Mouse (Mus musculus) intestine, embryonic 16.5 days (tissue): ENCODE results near the gene Zfp958. TPM values are rescaled to one million over a fixed set of nuclear protein-coding genes. Genes with fewer than 3 reads are reported as not detected.
"Not testable (repeated sequence)": the region's sequence is repeated elsewhere in the genome, so short reads cannot be mapped to it uniquely, and the experiment has no call there.

Source experiments
- ATAC-seq: fragments of 200-750 bp; cut with Nextera tagmentation; 2 replicates; pipeline ENCODE4 v1.8.0; 2017; ENCODE audit warnings: moderate TSS enrichment, moderate library complexity
- H3K27ac ChIP-seq: fragments of 300-500 bp; sonication (generic); 2 replicates; pipeline ENCODE4 v1.5.1; 2014; ENCODE audit warnings: mild to moderate bottlenecking, low read length
- H3K27me3 ChIP-seq: fragments of 300-500 bp; sonication (generic); replicated peaks from 2 replicates; pipeline ENCODE4 v1.6.1; 2014; ENCODE audit warnings: low read length, control low read depth, mixed read lengths; ENCODE audit not compliant: control insufficient read depth, insufficient read depth
- H3K36me3 ChIP-seq: fragments of 300-500 bp; sonication (generic); 2 replicates; pipeline ENCODE4 v1.6.1; 2014; ENCODE audit warnings: low read length, control low read depth; ENCODE audit not compliant: control insufficient read depth, insufficient read depth
- H3K4me1 ChIP-seq: fragments of 300-500 bp; sonication (generic); 2 replicates; pipeline ENCODE4 v1.6.1; 2014; ENCODE audit warnings: low read length, control low read depth, mixed read lengths; ENCODE audit not compliant: control insufficient read depth, insufficient read depth
- H3K4me2 ChIP-seq: fragments of 300-500 bp; sonication (generic); 2 replicates; pipeline ENCODE4 v1.6.1; 2014; ENCODE audit warnings: low read depth, low read length, control low read depth
- H3K4me3 ChIP-seq: fragments of 300-500 bp; sonication (generic); 2 replicates; pipeline ENCODE4 v1.5.1; 2014; ENCODE audit warnings: mild to moderate bottlenecking, low read length
- H3K9ac ChIP-seq: fragments of 300-500 bp; sonication (generic); 2 replicates; pipeline ENCODE4 v1.6.1; 2014; ENCODE audit warnings: low read depth, low read length
- H3K9me3 ChIP-seq: fragments of 300-500 bp; sonication (generic); 2 replicates; pipeline ENCODE4 v1.6.1; 2016; ENCODE audit warnings: low read length, control low read depth; ENCODE audit not compliant: control insufficient read depth
- WGBS: fragments of 180-500 bp; shearing (Covaris S2); extraction: QIAGEN DNeasy Blood & Tissue Kit; methylation state at CpG from one replicate; pipeline ENCODE4 v1.1.7; 2014; 5-methylcytosine and 5-hydroxymethylcytosine counted together
- polyA plus RNA-seq: library from polyadenylated mRNA; unstranded; fragments of >200 nt; fragmentation: Nextera tagmentation; extraction: Ambion mirVana; gene quantifications from 2 replicates; pipeline ENCODE4 v1.2.1, GENCODE M21; 2015

The Zfp958 gene
- polyA plus RNA-seq: 10.9 and 11.1 TPM in 2 replicates

DNA sequence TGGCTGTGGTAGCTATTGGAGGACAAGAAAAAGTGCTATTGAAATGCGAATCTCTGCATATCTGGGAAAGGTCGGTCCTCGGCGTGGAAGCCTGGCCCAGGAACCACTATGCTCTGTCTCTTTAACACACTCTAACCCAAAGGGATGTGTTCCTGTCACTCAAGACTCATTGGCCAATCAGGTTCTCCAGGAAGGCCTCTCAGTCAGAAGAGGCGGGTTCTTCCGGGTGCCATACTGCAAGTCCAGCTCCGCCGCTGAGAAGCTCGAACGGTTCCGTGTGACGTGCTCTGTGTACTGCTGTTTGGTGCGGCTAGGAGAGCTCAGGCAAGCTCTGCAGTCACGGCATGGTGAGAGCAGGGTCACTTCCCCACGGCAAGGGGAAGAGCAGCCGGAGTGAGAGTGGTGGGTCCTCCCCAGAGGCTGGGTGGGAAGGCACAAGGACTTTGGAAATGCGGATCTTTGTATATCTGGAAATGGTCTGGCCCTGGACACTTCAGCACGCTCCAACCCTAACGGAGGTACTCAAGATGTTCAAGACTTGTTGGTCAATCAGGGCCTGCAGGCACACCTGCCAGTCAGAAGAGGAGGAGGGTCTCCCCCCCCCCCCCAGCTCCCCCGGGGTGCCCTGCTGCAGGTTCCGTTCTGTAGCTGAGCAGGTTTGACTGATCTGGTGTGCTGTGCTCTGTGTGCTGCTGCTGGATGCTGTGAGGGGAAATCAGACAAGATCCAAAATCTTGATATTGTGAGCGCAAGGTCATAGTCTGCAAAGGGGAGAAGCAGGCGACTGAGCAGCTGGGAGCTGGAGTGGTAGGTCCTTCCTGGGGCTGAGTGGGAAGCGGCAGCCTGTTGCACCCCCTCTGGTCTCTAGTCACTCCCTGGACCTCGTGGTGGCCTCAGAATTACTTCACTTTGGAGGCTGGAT lies at the start of gene Zfp958:
Gene Zfp958, plus strand, starts transcription at position 236 of the 922 bp plus-strand sequence.
- Histone ChIP-seq H3K27me3 (no peaks in the 10 kb centered on the region), H3K27ac (peak within 1 kb of the TSS; percentile 92), H3K4me2 (peak within 1 kb of the TSS; percentile 94), H3K4me3 (peak within 1 kb of the TSS; percentile 76), H3K9me3 (no peaks in the 10 kb centered on the region), H3K4me1 (no peaks in the 10 kb centered on the region), H3K9ac (peak within 1 kb of the TSS; percentile 84), H3K36me3 (no peaks in the 10 kb centered on the region)
- peak; percentile 100 for ATAC-seq
- WGBS: under 1% methylated on average over 25 of the region's 25 CpGs

DNA sequence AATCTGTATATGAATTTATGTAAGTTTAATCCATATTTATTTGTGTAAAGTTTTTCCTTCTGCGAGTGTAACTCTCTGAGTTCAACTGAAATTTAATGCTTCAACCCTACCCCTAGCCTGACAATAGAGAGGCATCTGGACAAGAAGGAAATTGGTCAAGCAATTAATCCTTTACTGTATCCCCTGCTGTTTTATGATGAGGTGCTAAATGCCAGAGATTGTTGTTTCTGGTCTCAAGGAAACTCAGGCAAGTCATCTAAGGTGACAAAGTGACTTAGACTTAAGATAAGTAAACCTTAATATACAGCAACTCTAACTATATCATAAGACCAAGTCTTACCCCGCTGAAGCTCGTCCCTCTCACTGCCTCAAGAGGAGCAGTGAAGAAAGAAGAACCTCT lies 31.0 kb upstream of the Zfp958 start:
- no peaks in the 10 kb centered on the region for H3K4me1 ChIP-seq
- H3K9ac ChIP-seq: no peak overlapping the region
- no peak for ATAC-seq
- no peak overlapping the region for H3K4me2 ChIP-seq
- no peak overlapping the region for H3K27ac ChIP-seq
- WGBS: 75% methylated on average over 3 of the region's 3 CpGs
- no peaks in the 10 kb centered on the region for H3K36me3 ChIP-seq
- no peak overlapping the region for H3K4me3 ChIP-seq
- no peaks in the 10 kb centered on the region for H3K27me3 ChIP-seq
- H3K9me3 ChIP-seq: no peaks in the 10 kb centered on the region

DNA sequence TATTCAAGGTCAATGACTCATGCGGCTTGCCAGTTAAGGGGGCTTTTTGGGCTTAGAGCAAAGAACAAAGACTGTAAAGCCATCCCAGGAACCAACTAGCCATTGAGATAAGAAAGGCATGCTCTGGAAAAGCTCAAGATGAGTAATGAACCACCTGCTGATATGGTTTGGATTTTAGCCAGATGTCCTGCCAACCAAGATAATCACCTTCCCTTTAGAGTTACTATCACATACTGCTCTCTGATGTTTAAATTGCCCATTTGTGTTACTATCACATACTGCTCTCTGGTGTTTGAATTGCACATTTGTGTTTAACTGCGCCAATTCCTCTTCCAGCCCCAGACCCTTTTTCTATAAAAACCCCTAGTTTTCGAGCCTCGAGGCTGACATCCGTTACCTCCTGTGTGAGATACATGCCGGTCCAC lies 30.2 kb upstream of the Zfp958 start:
- Histone ChIP-seq H3K27me3 (no peaks in the 10 kb centered on the region), H3K9me3 (no peaks in the 10 kb centered on the region), H3K36me3 (no peaks in the 10 kb centered on the region), H3K27ac (no peak overlapping the region), H3K4me1 (no peaks in the 10 kb centered on the region), H3K9ac (no peak overlapping the region), H3K4me3 (no peak overlapping the region), H3K4me2 (no peak overlapping the region)
- no peak for ATAC-seq
- WGBS: 53% methylated on average over 6 of the region's 6 CpGs

DNA sequence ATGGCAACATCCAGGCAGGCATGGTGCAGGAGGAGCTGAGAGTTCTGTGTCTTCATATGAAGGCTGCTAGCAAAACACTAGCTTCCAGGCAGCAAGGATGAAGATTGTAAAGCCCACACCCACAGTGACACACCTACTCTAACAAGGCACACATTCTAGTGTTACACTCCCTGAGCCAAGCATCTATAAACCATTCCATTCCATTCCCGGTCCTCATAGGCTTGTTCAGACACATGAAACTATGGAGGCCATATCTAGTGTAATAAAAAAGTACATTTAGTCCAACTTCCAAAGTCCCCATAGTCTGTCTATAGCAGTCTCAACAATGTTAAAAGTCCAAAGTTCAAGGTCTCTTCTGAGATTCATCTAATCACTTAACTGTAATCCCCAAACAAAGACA lies 28.3 kb upstream of the Zfp958 start:
- Histone ChIP-seq H3K27me3 (no peaks in the 10 kb centered on the region), H3K36me3 (no peaks in the 10 kb centered on the region), H3K9me3 (no peaks in the 10 kb centered on the region), H3K4me1 (no peaks in the 10 kb centered on the region), H3K4me2 (no peak overlapping the region), H3K4me3 (no peak overlapping the region), H3K9ac (no peak overlapping the region), H3K27ac (no peak overlapping the region)
- ATAC-seq: peak; percentile 80
- WGBS: 70% methylated on average over 1 of the region's 1 CpGs

DNA sequence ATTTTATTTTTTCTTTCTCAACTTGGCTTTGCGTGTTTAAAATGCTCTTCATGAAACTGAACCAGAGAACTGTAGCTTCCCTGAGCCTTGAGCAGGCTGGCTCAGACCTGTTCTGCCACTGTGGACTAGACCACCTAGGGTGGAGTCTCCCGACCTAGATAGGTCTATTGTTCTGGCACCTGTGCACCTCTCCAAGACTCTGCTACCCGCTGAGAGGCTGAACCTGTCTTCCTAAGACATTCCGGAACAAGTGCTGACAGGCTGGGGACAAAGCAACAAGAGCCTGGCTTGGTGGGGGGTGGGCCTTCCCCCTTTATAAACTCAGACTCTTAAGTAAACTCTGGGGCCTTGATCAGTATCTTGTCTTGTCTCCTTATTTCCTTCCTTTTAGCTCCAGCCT lies 26.6 kb upstream of the Zfp958 start:
- 38% methylated on average over 4 of the region's 4 CpGs for WGBS

DNA sequence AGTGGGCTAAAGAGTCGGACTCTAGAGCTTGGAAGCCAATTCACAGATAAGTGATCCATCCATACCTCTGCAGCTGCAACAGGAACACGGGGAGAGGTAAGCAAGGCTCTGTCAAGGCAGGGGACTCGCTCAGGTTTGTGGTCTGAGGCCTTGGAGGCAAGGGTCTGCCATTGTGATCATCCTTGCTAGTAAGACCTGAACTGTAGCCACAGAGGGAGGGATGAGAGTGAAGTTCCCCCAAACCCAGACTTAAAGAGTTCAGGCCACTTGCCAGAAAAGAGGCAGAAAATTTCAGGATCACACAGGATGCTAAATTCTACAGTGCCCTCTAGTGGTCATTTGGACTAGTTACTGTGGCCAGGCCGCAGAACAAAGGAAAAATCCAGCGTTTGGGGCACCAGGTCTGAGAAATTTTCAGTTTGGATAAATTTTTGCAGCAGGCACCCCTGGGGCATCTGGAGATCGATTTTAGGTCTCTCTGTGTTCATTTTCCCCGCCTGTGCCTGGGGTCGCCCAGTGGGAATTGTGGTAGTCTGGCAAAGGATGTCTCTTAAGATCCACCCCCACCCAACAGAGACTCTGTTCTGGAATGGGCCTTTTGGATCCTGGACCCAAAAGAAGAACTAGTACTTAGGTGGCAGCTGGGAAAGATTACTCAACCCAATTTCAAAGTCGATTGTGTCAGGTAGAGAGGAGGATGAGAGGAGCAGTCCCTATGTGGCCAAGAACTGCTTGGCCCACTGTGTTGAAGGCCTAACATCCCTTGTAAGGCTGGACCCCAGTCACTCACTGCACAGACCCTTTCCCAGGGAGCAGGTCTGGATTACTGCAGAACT lies 24.6 kb upstream of the Zfp958 start:
- no peaks in the 10 kb centered on the region for H3K27me3 ChIP-seq
- WGBS: 44% methylated on average over 9 of the region's 9 CpGs
- ATAC-seq: no peak
- no peak overlapping the region for H3K27ac ChIP-seq
- H3K9ac ChIP-seq: no peak overlapping the region
- H3K4me1 ChIP-seq: no peaks in the 10 kb centered on the region
- no peak overlapping the region for H3K4me2 ChIP-seq
- H3K36me3 ChIP-seq: no peaks in the 10 kb centered on the region
- H3K9me3 ChIP-seq: no peaks in the 10 kb centered on the region
- no peak overlapping the region for H3K4me3 ChIP-seq

More for the DNA sequence above, 26.6 kb upstream of the Zfp958 start:
- Histone ChIP-seq H3K9me3 (no peaks in the 10 kb centered on the region), H3K9ac (no peak overlapping the region), H3K4me2 (no peak overlapping the region), H3K4me1 (no peaks in the 10 kb centered on the region), H3K4me3 (no peak overlapping the region), H3K36me3 (no peaks in the 10 kb centered on the region), H3K27me3 (no peaks in the 10 kb centered on the region), H3K27ac (no peak overlapping the region)
- no peak for ATAC-seq

DNA sequence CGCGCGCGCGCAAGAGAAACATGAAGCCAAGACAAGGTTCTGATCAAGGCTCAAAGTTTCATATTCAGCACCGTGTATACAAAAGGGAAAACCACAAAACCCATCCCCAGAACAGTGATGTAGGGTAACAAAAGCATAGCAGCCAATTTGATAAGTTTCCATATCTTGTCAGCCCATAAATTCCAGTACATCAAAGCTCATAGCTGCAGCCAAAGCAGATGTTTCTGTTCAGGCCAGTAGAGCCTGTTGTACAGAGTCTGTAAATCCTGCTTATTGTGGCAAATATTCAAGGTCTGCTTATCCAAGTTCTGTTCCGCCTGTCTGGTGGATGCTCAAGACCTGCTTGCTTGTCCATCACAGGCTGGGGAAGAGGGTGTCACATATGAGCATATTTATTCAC lies 4.1 kb upstream of the Zfp958 start:
- H3K27ac ChIP-seq: no peak overlapping the region
- no peak overlapping the region for H3K4me2 ChIP-seq
- H3K9me3 ChIP-seq: no peaks in the 10 kb centered on the region
- H3K36me3 ChIP-seq: no peaks in the 10 kb centered on the region
- ATAC-seq: no peak
- no peaks in the 10 kb centered on the region for H3K27me3 ChIP-seq
- 75% methylated on average over 7 of the region's 7 CpGs for WGBS
- H3K4me3 ChIP-seq: no peak overlapping the region
- H3K4me1 ChIP-seq: no peaks in the 10 kb centered on the region
- H3K9ac ChIP-seq: no peak overlapping the region

DNA sequence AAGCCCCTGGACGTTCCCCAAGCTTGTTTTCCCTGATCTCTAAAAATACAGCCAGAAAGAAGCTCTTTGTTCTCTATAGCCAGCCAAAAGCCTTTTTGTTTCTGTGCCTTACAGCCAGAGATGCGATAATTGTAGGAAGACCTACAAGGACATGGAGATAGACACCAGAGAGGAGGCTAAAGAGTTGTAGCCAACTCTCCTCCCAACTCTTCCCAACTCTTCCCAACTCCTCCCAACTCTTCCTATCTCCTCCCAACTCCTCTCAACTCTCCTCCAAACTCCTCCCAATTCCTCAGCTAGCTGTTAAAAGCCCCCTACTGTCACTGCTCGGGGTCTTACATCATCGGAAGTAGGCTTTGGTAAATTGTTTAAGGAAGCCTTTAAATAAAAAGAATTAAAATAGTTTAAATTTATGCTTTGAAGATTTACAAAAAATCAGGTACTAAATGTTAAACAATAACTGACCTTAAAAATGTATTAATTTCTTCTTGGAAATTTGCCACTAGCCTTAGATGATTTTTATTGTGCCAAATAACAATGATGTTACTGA lies 1.3 kb upstream of the Zfp958 start:
- not testable (repeated sequence) for H3K4me2 ChIP-seq, H3K27ac ChIP-seq, H3K9ac ChIP-seq, ATAC-seq, H3K4me3 ChIP-seq, H3K9me3 ChIP-seq, H3K27me3 ChIP-seq, H3K4me1 ChIP-seq, H3K36me3 ChIP-seq
- 71% methylated on average over 4 of the region's 4 CpGs for WGBS

DNA sequence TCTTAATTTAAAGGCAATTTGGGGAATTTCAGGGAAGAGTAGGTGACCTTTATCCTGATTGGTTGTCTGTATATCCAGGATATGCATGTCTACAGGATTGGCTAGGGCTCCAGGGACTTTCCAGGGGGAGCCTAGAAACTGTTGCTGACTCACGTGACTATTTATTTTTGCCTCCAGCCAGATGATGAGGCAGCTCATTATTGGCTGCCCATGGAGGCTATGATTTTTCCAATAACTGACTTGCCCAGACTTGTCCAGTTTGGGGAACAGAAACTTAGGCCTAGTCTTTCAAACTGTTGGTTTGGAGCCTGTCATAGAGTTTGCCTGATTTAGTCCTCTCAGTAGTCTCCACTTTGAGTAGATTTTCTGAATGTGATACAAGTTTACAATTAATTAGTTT lies 14.4 kb downstream of the Zfp958 start:
- H3K36me3 ChIP-seq: peaks cover 36% of the 10 kb centered on the region
- WGBS: 100% methylated on average over 1 of the region's 1 CpGs
- H3K4me1 ChIP-seq: no peaks in the 10 kb centered on the region
- no peak for ATAC-seq
- H3K4me3 ChIP-seq: no peak overlapping the region
- peaks cover 19% of the 10 kb centered on the region for H3K9me3 ChIP-seq
- H3K27me3 ChIP-seq: no peaks in the 10 kb centered on the region
- no peak overlapping the region for H3K27ac ChIP-seq
- H3K9ac ChIP-seq: no peak overlapping the region
- no peak overlapping the region for H3K4me2 ChIP-seq
